ENCODE assay signal across 8 mouse cellular contexts in genomic region chr17:25837076-25837410, GRCm38 (mm10). TPM values are rescaled to one million over a fixed set of nuclear protein-coding genes. Genes with fewer than 3 reads are reported as not detected.
DNase-seq lines count a peak whose midpoint lies in the region; ATAC-seq and TF ChIP-seq lines count a peak whose summit lies in the region.

Gene Rhbdl1, minus strand, starts transcription at chr17:25837295.

- H3K36me3 ChIP-seq in ES-E14 (ENCODE audit: control insufficient read depth, insufficient read depth, low read length, poor library complexity, severe bottlenecking) = peaks cover 51% of the 10 kb centered on the region
- H3K36me3 ChIP-seq in forebrain, embryonic 16.5 days (ENCODE audit: control insufficient read depth, insufficient read depth) = peaks cover 26% of the 10 kb centered on the region
- H3K36me3 ChIP-seq in liver, embryonic 16.5 days (ENCODE audit: control insufficient read depth, insufficient read depth) = peaks cover 32% of the 10 kb centered on the region
- H3K36me3 ChIP-seq in neural tube, embryonic 13.5 days = peaks cover 48% of the 10 kb centered on the region

- H3K4me3 ChIP-seq in ES-E14 (ENCODE audit: insufficient read depth in 1 of 2, low read depth in 1 of 2, low read length in 2 of 2, poor library complexity in 1 of 2, severe bottlenecking in 1 of 2) = peak within 1 kb of the TSS; percentile 23 to 41; a peak in 3 of 4 replicates
- peak within 1 kb of the TSS; percentile 54 for H3K4me3 ChIP-seq in forebrain, embryonic 16.5 days (replicated peaks; ENCODE audit: low read length)
- peak within 1 kb of the TSS; percentile 36 for H3K4me3 ChIP-seq in liver, embryonic 16.5 days (ENCODE audit: low read depth, low read length)
- peak within 1 kb of the TSS; percentile 48 for H3K4me3 ChIP-seq in neural tube, embryonic 13.5 days

- peak within 1 kb of the TSS; percentile 54 for H3K4me2 ChIP-seq in forebrain, embryonic 16.5 days (ENCODE audit: low read length)
- H3K4me2 ChIP-seq in liver, embryonic 16.5 days (ENCODE audit: low read depth, low read length) = peak within 1 kb of the TSS; percentile 66
- H3K4me2 ChIP-seq in neural tube, embryonic 13.5 days = peak within 1 kb of the TSS; percentile 98

- peaks cover 0 to 19% of the 10 kb centered on the region in 2 experiments; a peak in 1 of 4 replicates for H3K4me1 ChIP-seq in ES-E14 (ENCODE audit: control insufficient read depth in 2 of 2, insufficient read depth in 2 of 2, low read length in 2 of 2, poor library complexity in 1 of 2)
- H3K4me1 ChIP-seq in forebrain, embryonic 16.5 days (replicated peaks; ENCODE audit: control insufficient read depth, insufficient read depth, low read length) = peaks cover 49% of the 10 kb centered on the region
- H3K4me1 ChIP-seq in liver, embryonic 16.5 days (ENCODE audit: control insufficient read depth, low read depth, low read length) = peaks cover 48% of the 10 kb centered on the region
- H3K4me1 ChIP-seq in neural tube, embryonic 13.5 days (replicated peaks) = peaks cover 59% of the 10 kb centered on the region

- peak within 1 kb of the TSS; percentile 20; the same call in 1 of the 2 replicates for H3K9ac ChIP-seq in ES-E14 (ENCODE audit: insufficient read depth, low read depth, low read length, poor library complexity, severe bottlenecking)
- peak within 1 kb of the TSS; percentile 80 for H3K9ac ChIP-seq in forebrain, embryonic 16.5 days (replicated peaks; ENCODE audit: low read depth, low read length)
- peak within 1 kb of the TSS; percentile 56 for H3K9ac ChIP-seq in liver, embryonic 16.5 days (ENCODE audit: low read depth, low read length)
- peak within 1 kb of the TSS; percentile 87 for H3K9ac ChIP-seq in neural tube, embryonic 13.5 days

- no peak for DNase-seq in ES-E14 (ENCODE audit: low read depth, low spot score)
- peak; percentile 90 for DNase-seq in cerebellum, adult 11-12 months
- peak; percentile 51 for DNase-seq in heart, postnatal 25 days (ENCODE audit: low spot score)
- peak; percentile 84 to 90 for DNase-seq in layer of hippocampus, adult 18-20 months (ENCODE audit: low spot score in 2 of 2)
- DNase-seq in urinary bladder, postnatal 25 days (ENCODE audit: low spot score) = peak; percentile 61

- no peaks in the 10 kb centered on the region for H3K27me3 ChIP-seq in forebrain, embryonic 16.5 days (replicated peaks; ENCODE audit: control insufficient read depth, insufficient read depth, low read length)
- H3K27me3 ChIP-seq in liver, embryonic 16.5 days (ENCODE audit: control insufficient read depth, insufficient read depth, low read depth, low read length) = no peaks in the 10 kb centered on the region
- H3K27me3 ChIP-seq in neural tube, embryonic 13.5 days = no peaks in the 10 kb centered on the region

- intact Hi-C loops in heart, postnatal 25 days (cut with DNase I) = no loop called here

- no peaks in the 10 kb centered on the region for H3K9me3 ChIP-seq in ES-E14 (ENCODE audit: control insufficient read depth, insufficient read depth, low read depth, low read length)
- H3K9me3 ChIP-seq in forebrain, embryonic 16.5 days (ENCODE audit: control insufficient read depth, low read length) = no peaks in the 10 kb centered on the region
- H3K9me3 ChIP-seq in liver, embryonic 16.5 days (replicated peaks; ENCODE audit: control insufficient read depth, low read length) = no peaks in the 10 kb centered on the region
- no peaks in the 10 kb centered on the region for H3K9me3 ChIP-seq in neural tube, embryonic 13.5 days

- WGBS in forebrain, embryonic 16.5 days = 0% methylated on average over 28 of the region's 29 CpGs
- WGBS in liver, embryonic 16.5 days (ENCODE audit: insufficient replicate concordance) = 3% methylated on average over 29 of the region's 29 CpGs
- WGBS in neural tube, embryonic 13.5 days = under 1% methylated on average over 28 of the region's 29 CpGs

- no peak within 1 kb of the TSS for H3K27ac ChIP-seq in ES-E14 (ENCODE audit: insufficient read depth, low read depth, low read length, poor library complexity, severe bottlenecking)
- H3K27ac ChIP-seq in forebrain, embryonic 16.5 days (ENCODE audit: low read length) = peak within 1 kb of the TSS; percentile 67
- H3K27ac ChIP-seq in liver, embryonic 16.5 days (ENCODE audit: low read length) = 0 out of 2 replicates have a peak within 1 kb of the TSS, but pooled peaks have one; percentile 9
- peak within 1 kb of the TSS; percentile 84 for H3K27ac ChIP-seq in neural tube, embryonic 13.5 days (replicated peaks)

- peak; percentile 43 for ATAC-seq in forebrain, embryonic 16.5 days
- ATAC-seq in liver, embryonic 16.5 days (ENCODE audit: low read depth) = no peak
- ATAC-seq in neural tube, embryonic 13.5 days (ENCODE audit: low read depth) = peak; percentile 12; the same call in 1 of the 2 replicates

- in situ Hi-C loops in ES-E14 (cut with MboI; ENCODE audit: low sequenced_read_pairs in 2 of 2, unreplicated experiment in 2 of 2) = no loop called here

TF ChIP-seq in ES-E14, 5 proteins besides CTCF, POLR2A, EP300 and RAD21:
- no peak for TF ChIP-seq CHD2 (IDR thresholded peaks at IDR 0.05; ENCODE audit: low read depth, low read length)
- no peak for TF ChIP-seq ZC3H11A (IDR thresholded peaks at IDR 0.05; ENCODE audit: borderline replicate concordance, low read depth, low read length)
- TF ChIP-seq ZNF384 (IDR thresholded peaks at IDR 0.05; ENCODE audit: low read depth, low read length) = no peak
- no peak for TF ChIP-seq HCFC1 (IDR thresholded peaks at IDR 0.05; ENCODE audit: borderline replicate concordance, insufficient read depth, low read length)
- TF ChIP-seq MAFK (IDR thresholded peaks at IDR 0.05; ENCODE audit: insufficient read depth, low read depth, low read length) = no peak

RNA-seq across cellular contexts. Expression of gene Rhbdl1, which starts in this region (rescaled TPM):
- total RNA-seq in ES-E14 (2012; rRNA removed) = 1.1 and 2.6 TPM in 2 replicates
- 30.7 and 42.2 TPM in 2 replicates for polyA plus RNA-seq in forebrain, embryonic 16.5 days (2015; fragmentation: Nextera tagmentation; extraction: Ambion mirVana)
- total RNA-seq in heart, postnatal 25 days (2021) = 1 to 10 TPM; 1.2 to 2.2 TPM
- 10 to 100 TPM; 42.1 to 43.4 TPM for total RNA-seq in layer of hippocampus, adult 18-20 months (2021)
- 0.30 and 0.45 TPM in 2 replicates for polyA plus RNA-seq in liver, embryonic 16.5 days (2015; fragmentation: Nextera tagmentation; extraction: Ambion mirVana)
- 18.9 and 21.1 TPM in 2 replicates for polyA plus RNA-seq in neural tube, embryonic 13.5 days (2015; fragmentation: Nextera tagmentation; extraction: Ambion mirVana)

Comparison
In these comparisons a context has a peak if more than half of its experiments do, and no peak if none do; other contexts are left out.
1. RNA of gene Rhbdl1 (total RNA-seq): 42.1 to 43.4 TPM in layer of hippocampus, adult 18-20 months; 1.2 to 2.2 TPM in heart, postnatal 25 days and 1.1 to 2.6 TPM in ES-E14; every median in the first group is over 10 times any median in the second.
2. RNA of gene Rhbdl1 (polyA plus RNA-seq): 30.7 to 42.2 TPM in forebrain, embryonic 16.5 days and 18.9 to 21.1 TPM in neural tube, embryonic 13.5 days; 0.30 to 0.45 TPM in liver, embryonic 16.5 days; every median in the first group is over 10 times any median in the second.
3. H3K9ac ChIP-seq: peak in every context shown above with its lines; median percentile 87 in neural tube, embryonic 13.5 days; 80 in forebrain, embryonic 16.5 days; 56 in liver, embryonic 16.5 days; 20 in ES-E14.
4. Peak in every context shown above with its lines, with median percentiles within 50 percentile points of each other: H3K4me3 ChIP-seq and H3K4me2 ChIP-seq.